Mouse (Mus musculus) liver, adult 2 months (tissue): ENCODE data around the gene Ltbp2.

ENCODE experiments used
- CTCF ChIP-seq: fragments of 200-500 bp; IDR thresholded peaks from 2 replicates; pipeline ENCODE4 v1.5.1; 2011; ENCODE audit warnings: low read depth, low read length, control low read depth
- POLR2A ChIP-seq: fragments of 200-500 bp; IDR thresholded peaks from 2 replicates; pipeline ENCODE4 v1.6.1; 2011; ENCODE audit warnings: low read length, control low read depth; ENCODE audit not compliant: insufficient read depth; ENCODE audit errors: extremely low read depth

- TF ChIP-seq POLR2A (no peak), CTCF (no peak)
Measured at GRCm38 (mm10) chr12:84769624-84770023, 106.7 kb downstream of the Ltbp2 start.
